Mouse (Mus musculus) Muller cell, postnatal 12 days (primary cell): ENCODE measurements around the gene Specc1.

Experiments
- DNase-seq: peaks from one replicate; pipeline ENCODE4 v3.0.0-alpha.2; 2015; ENCODE audit errors: inconsistent ontology term

The Specc1 gene

DNA sequence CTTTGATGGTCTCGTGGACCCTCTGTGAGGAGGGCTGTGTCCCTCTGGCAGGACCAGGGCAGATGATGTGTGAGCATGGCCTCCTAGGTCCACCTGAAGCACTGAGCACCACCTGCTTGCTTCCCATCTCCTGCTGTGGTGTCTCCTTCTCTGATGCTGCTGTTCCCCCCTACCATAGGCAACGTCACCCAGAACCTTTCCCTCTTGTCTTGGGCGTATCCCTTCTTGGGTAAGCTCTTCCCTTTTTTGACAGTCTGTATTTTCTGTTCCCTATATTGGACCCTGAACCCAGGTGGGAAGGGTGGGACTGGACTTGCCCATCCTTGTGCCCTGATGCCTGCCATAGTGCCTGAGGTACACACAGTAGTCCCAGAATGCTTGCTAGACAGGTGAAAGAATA is 56.9 kb downstream of the Specc1 start:
- DNase-seq: no peak

DNA sequence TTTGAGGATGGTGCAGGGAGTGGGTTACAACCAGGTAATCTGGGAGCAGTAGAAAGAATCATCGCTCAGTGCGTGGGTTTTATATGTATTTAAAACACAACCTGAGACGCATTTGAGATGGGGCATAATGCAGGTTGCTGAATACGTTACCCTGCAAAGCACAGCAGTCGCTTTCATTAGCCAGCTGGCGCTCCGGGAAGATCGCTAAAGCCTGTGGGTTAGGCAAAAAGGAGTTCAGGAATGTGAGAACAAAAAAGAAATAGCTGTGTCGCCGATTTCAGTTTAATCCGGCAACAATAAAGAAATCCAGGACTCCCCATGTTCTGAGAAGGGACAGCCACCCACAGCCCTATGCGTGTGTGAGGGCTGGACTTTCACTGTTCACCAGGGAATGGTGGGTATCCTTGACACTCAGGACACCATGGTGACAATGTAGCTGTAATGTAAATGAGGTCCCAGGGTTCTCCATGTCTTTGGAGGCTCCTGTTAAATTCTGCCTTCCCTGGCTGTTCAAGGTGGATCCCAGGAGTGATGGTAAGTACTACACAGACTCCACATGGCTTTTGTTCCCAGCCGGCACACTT is 58.6 kb downstream of the Specc1 start:
- DNase-seq: peak; percentile 49

DNA sequence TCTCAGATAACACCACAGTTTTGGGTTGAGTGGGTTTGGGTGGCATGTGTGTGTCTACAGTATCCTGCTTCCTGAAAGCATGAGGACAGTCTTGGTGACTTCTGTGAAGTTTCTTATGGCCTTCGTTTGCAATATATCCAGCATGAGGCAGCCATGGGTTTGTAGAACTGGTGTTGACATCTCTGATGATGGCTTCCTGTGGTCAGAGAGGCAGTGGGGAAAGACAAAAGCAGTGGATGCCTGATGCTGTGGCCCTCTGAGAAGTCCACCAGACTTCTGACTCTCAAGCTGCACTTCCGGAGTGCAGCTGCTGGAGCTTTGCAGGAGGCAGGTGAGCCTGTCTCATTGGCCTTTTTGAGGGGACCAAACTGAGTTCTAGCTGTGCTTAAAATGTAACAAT is 60.4 kb downstream of the Specc1 start:
- DNase-seq: no peak

DNA sequence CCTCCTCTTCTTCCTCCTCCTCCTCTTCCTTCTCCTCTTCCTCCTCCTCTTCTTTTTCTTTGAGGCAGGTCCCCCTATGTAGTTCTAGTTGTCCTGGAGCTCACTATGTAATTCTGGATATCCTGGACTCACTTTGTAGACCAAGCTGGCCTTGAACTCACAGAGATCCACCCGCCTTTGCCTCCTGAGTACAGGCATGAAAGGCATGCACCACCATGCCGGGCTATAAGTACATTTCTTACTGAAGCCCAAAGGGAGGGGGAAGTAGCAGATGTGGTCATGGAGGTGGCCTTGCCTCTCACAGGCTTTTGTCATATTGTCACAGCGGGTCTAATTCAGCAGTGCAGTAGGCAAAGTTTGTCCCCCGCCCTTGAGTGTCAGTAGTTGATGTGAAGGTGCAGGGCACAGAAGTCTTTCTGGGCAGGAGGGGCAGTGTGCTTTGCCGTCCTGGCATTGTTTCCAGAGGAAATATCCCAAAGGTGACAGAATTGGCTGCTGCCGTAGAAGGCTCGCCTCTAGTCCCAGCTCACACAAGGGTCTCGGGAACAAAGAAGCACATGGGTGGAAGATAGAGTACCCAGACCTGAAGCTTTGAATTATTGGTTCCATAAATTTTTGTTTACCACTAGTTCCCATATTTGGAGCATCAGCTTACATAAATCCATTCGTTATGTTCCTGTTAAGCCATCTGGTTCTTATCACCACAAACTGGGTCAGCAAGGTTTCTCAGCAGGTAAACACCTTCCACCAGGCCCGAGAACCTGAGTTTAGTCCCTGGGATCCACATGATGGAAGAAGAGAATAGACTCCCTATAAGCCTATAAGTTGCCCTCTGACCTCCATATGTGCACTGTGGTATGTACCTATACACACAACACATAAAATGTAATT is 62.0 kb downstream of the Specc1 start:
- no peak for DNase-seq

DNA sequence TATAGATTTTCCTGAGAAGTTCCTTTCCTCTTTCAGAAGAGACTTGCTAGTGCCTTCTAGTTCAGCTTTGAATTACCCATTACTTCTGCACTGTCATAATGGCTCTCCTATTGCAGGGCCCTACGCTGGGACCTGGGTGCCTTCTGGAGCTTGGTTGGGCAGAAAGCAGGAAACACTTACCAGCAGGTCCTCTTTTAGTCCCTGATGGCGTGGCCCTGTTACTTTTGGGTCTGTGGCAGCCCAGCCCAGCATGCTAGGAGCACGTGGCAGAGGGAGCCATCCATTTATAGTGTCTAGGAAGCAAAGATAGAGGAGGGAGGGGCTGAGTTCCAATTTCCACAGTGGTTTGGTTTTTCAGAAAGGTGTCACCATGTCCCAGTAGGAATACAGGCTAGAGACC is 63.3 kb downstream of the Specc1 start:
- DNase-seq: no peak

DNA sequence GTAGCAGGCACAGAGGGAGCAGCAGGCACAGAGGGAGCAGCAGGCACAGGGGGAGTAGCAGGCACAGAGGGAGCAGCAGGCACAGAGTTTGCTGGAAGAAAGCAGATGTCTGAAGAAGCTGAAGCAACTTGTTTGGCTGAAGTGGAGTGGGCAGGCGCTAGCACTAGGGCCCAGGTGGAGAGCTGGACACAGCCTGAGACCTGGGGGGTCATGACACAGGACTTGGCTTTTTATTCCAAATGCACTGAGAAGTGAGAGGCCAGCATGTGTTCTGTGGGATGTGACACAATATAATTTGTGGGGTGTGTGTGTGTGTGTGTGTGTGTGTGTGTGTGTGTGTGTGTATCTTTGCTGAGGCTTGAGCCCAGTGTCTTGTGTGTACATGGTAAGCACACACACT is 64.3 kb downstream of the Specc1 start:
- no peak for DNase-seq

DNA sequence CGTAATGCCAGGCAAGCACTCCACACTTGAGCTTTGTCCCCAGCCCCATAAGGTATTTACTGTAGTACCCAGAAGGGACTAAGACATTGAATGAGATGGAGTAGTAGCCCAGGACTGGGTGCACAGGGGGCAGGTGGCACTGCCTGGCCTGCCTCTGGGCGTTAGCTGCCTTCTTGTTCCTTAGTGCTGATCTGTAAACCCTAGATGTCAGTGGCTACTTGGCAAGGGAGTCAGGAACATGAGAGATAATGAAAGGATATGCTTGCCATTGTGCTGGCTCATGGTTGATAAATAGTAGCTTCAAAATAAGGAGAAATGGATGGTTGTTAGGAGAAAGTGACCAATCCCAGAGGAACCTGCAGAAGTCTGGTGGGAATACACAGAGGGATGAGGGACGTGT is 65.5 kb downstream of the Specc1 start:
- DNase-seq: no peak

DNA sequence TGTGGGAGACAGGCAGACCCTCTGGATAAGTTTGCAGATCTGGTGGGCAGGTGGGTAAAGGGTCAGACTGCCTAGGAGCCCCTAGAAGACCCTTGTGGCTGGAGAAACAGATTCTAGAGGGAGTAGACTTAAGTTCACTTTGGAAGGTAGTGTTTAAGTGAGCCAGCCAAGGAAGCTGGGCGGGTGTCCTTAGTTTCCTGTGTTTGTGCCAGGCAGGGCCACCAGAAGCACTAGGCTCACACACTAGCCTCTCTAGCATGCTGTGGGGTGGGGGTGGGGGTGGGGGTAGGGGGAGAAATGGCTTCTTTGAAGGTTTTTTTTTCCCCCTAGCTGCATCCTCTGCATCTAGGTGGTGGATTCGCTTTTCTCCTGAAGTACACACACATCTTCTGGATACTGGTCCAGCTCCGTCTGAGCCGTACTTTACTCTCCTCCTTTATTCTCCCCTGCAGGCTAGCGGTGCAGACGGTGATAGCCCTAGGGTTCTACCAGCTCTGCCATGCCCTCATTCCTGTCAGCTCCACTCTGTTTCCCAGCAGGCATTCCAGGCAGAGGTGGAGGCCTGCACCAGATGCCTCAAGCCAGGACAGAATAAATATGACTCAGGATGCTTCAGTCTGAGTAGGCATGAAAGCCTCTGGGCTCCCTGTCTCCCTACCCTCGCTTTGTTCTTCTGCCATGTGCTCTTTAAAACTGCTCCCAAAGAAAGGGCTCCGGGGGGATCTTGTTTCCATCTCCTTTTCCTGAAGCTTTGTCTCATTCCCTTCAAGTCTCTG is 66.3 kb downstream of the Specc1 start:
- DNase-seq: peak; percentile 65

DNA sequence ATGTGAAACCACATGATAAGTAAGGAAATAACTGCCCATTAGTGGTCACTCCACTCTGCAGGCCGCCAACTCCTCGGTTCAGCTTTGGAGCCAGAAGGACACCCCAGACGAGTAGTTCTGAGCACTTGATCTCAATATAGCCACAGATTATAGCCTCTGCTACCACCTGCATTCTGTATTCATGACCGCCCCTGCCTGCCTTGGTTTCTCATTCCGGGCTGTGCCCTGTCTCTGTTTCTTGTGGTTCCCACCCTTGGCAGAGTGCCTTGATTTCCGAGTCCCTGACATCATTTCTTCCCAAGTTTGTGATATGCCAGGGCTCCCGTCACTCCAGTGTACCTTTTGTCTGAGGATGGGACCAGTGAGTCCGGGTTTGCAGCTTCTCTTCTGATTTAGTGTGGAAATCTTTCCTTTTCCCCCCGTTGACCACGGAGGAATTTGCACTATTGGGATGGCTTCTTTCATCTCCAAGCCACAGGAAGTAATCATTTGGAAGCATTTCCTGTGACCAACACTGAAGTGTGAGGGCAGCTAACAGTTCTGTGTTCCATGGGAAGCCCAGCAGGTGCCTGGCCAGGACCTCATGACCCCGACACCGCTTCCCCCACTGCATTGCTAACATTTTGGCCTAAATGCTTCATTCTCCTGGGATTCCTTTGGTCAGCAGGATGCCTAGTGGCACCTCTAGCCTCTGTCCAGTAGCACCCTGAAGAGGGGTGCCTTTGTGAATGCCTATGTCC is 67.1 kb downstream of the Specc1 start:
- peak; percentile 59 for DNase-seq

DNA sequence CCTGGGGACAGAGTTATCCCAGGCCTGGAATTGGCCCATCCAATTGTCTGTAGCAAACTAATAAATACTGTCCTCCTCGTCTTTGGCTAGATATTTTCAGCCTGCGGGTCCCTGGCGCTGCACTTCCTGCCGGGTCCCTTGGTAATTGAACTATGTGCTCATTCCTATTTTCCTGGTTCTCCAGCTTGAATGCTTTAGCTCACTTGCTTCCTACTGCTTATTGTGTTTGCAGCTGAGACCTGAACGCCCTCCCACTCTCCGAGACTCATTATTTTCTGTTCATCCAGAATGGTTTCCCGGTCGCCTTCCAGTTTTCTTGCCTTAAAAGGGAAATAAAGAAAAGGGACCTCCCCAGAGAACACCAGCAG is 67.7 kb downstream of the Specc1 start:
- no peak for DNase-seq

DNA sequence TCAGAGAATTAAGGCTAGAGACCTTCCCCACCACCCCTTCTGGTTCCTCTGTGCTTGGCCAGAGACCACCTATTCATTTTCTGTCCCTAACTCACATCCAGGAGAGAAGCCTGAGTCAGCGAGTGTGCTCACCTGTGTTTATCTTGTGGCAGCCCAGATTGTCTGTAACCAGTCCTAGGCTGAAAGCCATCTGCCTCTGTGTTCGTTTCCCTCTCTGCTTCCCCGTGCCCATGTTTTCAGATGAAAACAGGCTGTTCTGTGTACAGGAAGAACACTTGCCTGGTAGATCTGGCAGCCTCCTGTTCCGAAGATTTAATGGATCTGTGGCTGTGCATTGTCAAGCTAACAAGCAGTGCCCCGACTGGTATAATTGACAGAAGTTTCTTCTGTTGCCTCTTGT is 68.4 kb downstream of the Specc1 start:
- DNase-seq: no peak

DNA sequence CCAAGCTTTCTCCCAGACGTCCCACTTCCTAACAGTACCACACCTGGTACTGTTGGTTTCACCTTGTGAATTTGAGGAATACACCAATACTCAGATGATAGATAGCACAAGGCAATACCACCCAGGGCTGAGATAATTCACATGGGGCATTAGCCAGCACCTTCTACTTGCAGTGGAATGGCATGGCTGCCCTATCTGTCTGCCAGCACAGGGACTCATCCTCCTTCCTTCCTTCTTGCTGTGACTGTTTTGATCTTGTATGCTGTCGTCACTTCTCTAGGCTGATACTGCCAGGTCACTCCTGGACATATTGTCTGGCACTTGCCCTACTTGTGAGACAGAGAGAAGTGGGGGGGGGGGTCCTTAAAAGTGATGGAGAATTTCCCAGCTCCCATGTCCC is 69.2 kb downstream of the Specc1 start:
- no peak for DNase-seq

DNA sequence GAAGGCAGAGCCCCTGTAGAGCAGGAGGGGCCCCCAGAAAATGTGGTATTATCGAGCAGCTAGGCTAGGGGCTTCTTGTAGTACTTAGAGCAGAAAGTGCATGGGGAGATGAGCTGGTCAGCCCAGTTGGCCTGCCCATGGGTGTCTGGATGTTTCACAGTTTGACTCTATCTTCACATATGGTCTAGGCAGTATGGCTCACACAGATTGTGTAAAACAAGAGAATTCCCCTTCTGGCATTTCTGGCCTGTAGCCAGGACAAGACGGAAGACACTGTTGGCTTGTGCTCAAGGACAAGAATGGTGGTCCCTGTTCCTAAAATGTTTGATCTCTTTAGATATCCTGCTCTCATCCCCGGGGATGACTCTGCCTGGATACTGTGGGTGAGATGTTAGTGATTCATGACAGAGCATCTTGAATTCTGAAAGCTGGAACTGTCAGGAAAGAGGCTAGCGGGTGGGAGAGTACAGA is 69.8 kb downstream of the Specc1 start:
- no peak for DNase-seq

DNA sequence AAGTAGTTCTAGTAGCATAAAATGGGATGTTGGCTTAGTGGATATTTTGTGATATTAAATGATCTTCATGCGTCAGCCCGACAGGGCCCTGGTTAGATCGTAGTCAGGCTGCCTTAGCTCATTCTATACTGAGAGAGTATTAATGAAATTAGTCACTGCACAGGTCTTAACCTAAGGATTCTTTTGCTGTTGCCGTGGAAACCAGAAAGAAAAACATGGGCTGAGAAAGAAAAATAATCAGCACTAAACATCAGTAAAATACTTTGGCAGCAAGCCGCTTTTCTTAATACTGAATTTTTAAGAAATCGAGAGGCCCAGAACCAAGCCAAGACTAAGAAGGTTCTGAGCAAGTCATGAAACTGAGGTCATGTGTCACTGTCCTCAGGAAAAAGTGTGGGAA is 70.7 kb downstream of the Specc1 start:
- DNase-seq: no peak

DNA sequence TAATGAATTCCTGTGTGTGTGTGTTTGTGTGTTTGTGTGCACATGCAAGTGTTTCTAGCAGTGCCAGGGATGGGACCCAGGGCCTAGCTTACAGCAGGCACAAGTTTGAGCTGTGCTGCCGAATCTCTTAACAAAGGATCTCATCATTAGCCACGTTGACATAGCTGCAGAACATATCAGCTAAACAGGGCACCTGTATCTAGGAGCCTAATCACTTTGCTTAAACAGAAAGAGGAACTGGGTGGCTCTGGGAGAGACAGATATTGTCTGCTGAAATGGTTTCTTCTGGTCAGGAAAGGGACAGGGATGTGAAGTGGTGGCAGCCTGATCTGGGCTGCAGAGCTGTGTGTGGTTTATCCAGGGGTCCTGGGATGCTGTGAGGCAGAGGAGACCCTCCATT is 71.1 kb downstream of the Specc1 start:
- no peak for DNase-seq

DNA sequence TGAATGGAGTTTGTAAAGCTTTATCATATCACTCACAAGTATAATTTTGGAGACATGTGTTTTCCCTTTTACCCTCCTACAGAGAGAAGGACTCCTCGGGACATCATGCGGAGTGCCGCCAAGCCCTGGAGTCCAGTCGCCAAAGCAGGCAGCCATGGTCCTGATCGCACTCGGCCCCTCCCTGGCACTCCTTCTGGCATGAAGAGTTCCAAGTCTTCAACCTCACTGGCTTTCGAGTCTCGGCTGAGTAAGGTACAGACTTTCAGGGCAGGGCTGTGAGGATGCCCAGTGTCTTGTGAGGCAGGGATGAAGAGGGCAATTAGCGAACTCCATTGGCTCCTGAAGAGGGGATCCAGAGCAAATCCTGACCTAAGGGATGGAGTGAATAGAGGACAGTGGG is 72.6 kb downstream of the Specc1 start:
- no peak for DNase-seq

DNA sequence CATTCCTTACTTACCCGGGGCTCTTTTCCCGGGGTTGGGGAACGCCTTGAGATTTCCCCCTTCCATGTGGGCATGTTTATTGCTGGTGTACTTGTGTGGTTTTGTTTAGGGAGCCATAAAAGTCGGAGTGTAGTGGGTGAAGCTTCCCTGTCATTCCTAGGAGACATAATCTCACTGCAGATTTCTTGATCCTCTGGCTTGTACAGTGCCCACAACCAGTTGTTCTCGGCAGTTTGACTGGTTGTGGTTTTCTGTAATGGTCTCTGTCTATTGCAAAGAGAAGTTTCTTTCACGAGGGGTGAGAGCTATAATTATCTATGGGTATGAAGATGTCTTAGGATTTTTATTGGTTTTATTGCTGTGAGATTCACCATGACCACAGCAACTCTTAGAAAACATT is 78.0 kb downstream of the Specc1 start:
- no peak for DNase-seq

DNA sequence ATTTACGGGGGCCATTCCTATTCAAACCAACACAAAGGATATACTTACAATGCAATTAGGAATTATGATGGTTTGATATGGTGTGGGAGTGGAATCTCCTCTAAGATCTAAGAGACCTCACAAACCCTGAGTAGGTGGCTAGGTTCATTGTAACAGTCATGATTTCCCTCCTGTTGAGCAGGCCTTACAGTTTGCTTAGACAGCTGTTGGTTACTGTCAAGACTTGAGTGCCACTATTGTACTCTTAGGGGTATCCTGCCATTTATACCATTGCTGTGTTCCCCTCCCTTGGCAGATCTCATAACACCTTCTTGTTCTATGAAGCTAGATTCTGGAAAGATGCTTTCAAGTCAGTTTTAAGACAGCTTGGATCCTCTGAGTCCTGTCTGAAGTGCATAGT is 78.7 kb downstream of the Specc1 start:
- DNase-seq: no peak

DNA sequence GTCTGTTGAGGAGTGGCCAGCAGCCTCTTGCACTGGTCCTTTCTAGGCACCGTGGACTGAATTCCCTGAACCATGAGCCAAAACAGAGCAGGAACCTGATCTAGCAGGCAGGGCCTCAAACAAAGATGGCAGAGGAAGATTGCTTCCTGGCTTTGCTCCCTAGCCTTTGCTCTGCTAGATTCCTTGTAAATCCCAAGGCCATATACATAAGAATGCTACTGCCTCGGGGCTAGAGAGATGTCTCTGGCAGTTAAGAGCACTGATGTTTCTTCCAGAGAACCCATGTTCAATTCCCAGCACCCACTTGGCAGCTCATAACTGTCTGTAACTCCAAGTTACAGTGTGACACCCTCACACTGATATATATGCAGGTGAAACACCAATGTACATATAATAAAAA is 83.6 kb downstream of the Specc1 start:
- no peak for DNase-seq

DNA sequence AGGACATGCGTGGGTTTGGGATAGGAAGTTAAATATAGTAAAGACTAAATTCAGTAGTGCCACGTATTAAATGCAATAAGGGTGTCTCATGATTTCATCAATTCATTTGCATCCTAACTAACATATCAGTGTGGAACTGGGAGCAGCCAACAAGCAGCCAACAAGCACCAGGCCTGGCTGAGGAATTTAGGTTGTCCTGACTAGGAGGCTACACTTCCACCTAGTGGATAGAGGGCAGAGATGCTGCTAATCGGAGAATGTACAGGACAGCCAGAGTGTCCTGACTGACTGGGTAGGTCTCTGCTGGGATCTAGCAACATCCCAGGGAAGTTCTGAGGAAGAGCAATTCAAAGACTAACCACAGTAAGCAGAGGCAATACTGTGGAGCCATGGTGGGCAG is 88.1 kb downstream of the Specc1 start:
- DNase-seq: peak; percentile 55

DNA sequence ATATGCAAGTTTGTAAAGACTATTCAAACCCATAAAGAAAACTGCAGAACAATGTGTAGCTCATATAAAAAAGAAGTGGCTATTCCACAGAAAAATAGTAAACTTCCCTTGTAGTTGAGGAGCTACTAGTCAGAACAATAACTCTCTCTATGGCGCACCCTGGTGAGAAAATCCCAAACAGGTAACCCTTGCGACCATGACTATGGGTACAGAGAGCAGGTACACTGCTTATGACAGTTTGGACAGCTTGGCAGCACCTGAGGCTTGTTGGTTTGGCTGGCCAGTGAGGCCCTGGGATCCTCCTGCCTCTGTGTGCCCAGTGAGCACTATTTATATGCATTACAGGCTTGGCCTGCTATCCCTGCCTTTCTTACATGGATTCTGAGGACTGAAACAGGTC is 89.4 kb downstream of the Specc1 start:
- DNase-seq: no peak
